Mouse (Mus musculus) right cerebral cortex, postnatal 4 days (tissue): ENCODE measurements around the gene Myo1h.

Experiments
- DNase-seq: peaks from one replicate; pipeline ENCODE4 v3.0.0-alpha.2; 2022

Myo1h gene

DNA sequence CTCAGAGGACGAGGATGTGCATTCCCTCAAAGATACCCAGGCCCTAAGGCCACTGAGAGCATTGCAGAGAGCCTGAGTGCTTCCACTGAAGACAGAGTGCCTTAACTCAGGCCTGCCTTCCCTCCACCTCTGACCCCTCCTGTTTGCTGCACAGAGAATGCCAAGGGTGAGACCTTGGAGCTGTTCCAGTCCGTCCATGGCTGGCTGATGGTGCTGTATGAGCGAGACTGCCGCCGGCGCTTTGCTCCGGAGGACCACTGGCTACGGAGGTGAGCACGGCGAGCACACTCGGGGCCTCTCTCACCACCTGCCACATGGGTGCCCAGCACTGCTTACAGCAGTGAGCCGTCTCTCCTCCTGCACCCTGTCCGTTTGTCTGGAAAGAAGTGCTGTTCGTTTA lies 117.6 kb downstream of the Myo1h start:
- DNase-seq: no peak

DNA sequence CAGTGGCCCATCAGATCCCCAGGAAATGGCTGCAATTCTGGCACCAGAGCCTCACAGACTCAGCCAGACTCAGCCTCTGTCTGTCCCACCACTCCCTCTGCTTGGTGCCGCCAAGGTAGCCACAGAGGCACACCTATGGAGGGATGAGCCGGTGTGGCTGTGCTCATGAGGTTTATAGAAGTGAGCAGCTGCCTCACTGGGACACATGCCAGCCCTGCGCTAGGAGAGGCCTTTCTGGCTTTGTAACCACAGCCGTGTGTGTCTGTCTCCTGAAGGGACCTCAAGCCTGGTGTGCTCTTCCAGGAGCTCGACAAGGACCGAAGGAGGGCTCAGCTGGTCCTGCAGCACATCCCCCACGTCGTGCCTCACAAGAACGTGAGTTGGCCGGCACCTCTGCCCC lies 118.3 kb downstream of the Myo1h start:
- DNase-seq: no peak

DNA sequence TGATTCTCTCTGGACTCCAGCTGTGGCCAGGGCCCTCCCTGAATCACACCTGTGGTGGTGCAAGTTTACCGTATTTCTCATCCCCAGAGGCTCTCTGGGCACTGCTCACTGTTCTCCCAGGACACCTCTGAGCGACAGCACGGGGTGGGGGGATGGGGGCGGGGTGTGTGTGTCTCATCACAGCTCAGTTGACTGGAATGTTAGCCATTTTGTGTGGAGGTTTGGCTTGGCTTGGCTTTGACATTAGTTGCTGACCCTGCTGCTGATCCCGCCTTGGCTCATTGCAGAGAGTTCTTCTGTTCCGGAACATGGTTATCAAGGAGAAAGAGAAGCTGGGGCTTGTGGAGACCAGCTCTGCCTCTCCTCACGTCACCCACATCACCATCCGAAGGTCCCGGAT lies 118.8 kb downstream of the Myo1h start:
- no peak for DNase-seq

DNA sequence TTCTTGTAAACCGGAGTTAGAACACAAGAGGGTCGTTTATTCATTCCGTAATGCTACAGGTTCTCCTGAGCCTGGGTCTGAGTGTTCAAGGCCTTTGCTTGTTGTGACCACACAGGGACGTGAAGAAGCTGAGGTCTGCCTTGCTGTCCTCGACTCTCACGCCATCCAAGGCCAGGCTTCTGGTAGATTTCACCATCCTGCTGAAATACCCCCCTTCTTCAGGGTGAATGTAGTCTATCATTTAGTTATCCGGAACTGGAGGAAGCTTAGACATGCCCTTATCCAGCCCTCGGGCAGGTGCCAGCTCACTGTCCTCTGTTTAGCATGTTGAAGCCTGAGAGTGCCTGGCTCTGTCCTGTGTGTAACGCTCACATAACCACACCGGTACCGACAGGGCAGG lies 119.9 kb downstream of the Myo1h start:
- DNase-seq: no peak

DNA sequence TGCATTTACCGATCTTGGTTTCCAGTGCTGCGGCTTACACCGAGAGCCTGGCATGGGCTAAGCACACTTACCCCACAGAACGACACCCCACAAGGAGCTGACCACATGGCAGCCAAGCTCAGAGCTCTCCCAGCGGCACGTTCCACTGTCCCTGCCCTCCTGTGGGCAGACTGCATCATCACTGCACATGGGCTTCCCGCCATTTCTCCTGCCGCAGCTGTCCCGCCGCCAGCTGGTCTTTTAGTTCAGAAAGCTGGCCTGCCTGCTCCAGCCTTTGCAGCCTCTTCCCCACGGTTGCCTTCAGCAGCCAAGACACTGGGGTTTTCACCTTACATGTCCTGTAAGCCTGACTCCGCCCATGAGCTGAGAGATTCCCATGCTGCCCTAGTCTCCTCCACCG lies 121.5 kb downstream of the Myo1h start:
- DNase-seq: no peak

DNA sequence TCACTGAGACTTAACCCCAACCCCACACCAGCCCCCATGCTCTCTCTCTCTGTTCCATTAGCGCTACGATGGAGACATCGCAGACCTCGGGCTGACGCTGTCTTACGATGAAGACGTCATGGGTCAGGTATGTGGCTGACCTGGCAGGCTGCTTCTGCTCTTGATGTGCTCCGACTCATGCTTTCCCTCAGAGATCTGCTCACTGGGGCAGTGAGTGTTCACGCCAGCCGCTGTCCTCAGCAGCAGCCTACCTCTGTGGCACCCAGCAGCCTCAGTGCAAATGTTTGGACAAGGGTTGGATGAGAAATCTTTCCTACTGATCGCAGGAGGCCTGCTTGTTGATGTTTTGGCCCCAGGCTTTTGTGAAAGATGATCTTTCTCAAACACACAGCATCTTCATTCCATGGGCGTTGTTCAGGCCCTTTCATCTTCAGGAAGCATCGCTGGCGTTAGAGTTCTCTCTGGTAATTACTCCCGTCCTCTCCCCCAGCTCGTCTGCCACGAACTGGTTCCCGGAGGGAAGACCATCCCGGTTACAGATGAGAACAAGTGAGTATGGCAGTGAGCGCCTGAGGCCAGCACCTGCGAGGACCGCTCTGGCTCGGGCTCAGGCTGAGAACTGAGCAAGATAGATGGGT lies 123.5 kb downstream of the Myo1h start:
- DNase-seq: no peak

DNA sequence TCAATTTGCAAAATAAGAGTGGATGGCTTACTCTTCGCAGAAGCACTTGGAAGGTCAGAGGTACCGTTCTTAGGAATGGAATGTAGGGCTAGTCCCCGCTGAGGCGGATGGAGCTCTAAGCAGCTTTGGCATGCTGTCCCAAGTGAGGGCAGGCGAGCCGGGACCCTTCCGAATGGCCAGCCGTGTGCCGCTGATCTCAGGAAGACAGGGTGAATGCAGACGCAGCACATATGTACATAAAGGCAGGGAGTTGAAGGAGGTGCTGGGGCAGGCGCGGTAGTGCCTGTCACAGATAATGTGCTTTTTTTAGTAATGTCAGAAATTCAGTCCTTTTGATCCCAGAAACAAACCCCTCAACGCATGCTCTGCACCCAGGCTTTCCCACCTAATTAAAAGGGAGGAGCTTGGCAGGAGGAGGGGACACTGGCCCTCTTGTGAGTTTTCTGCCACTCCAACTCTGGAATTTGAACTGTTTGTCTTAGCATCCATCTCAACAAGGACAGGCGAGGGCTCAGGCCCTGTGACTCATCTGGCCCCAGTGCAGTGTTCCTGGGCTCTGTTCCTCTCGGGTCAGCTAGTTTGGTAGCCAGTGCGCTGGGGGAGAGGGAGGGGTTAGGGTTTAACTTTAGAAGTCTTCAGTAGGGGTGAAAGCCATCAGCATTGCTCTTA lies 124.2 kb downstream of the Myo1h start:
- no peak for DNase-seq
